Mouse (Mus musculus) stomach, postnatal 0 days (tissue): ENCODE data around the gene App.

Experiments used
- CTCF ChIP-seq: IDR thresholded peaks from 2 replicates; pipeline ENCODE4 v1.5.1; 2016; ENCODE audit warnings: antibody characterized with exemption, low read depth, mild to moderate bottlenecking, moderate library complexity
- EP300 ChIP-seq: optimal IDR thresholded peaks from 2 replicates; pipeline ENCODE3; 2016; ENCODE audit warnings: antibody characterized with exemption

- TF ChIP-seq CTCF (no peak), EP300 (no peak)
Measured at GRCm38 (mm10) chr16:85143863-85144262, 29.7 kb downstream of the App start.
